Mouse (Mus musculus): Measurements from ENCODE around the gene Poc1a.

GRCm38 (mm10) chr9:106235194-106235830, 45.5 kb upstream of the Poc1a start:
- TF ChIP-seq CTCF (IDR thresholded peaks at IDR 0.05; ENCODE audit: extremely low read depth, insufficient read length, insufficient replicate concordance, low read depth, low read length) (no peak), POLR2A (IDR thresholded peaks at IDR 0.05; ENCODE audit: low read depth, low read length) (no peak)

Data from small intestine, adult 2 months (tissue).